Mouse (Mus musculus) hematopoietic stem cell, adult 5-6 weeks (primary cell): ENCODE results near the gene Lpin2. TPM values are rescaled to one million over a fixed set of nuclear protein-coding genes. Genes with fewer than 3 reads are reported as not detected.

Source experiments
- ATAC-seq, 2 experiments: fragments of 125-278 bp in 1 of 2; replicated peaks in 1 of 2; 2 replicates each; pipeline ENCODE4 v1.8.0; 2016 to 2017; ENCODE audit warnings: inconsistent platforms in 2 of 2, mild to moderate bottlenecking in 2 of 2, moderate number of reproducible peaks in 2 of 2, low read depth in 1 of 2, moderate TSS enrichment in 1 of 2; ENCODE audit not compliant: low FRiP score in 2 of 2, poor library complexity in 2 of 2, severe bottlenecking in 2 of 2, insufficient read depth in 1 of 2, low TSS enrichment in 1 of 2
- total RNA-seq: library from RNA; stranded (forward); fragments of 172-1452, 232-1000 nt; gene quantifications from 2 replicates; pipeline ENCODE4 v1.2.3, GENCODE M21; 2017

Gene Lpin2
- total RNA-seq, 1 experiment from 2014 or later: 54.8 TPM

DNA sequence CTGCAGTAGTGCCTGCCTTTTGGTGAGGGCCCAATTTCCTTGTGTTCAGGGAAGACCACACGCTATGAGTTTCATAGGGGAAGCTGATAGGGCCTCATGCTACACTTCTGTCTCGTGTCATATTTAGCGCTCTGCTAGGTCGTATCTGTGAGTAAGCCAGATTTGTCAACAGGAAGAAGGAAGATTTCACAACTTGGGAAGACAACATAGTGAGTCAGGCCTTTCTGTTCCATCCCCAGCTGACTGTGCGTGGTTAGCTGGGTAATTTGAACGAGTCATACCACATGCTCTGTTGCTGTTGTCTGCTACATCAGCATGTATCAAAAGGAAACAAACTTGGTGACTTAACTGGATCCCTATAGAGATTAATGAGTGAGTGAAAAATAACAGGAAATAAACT, 17.4 kb upstream of the Lpin2 start:
- ATAC-seq: peak; percentile 53 to 86; a peak in 2 of 4 replicates

DNA sequence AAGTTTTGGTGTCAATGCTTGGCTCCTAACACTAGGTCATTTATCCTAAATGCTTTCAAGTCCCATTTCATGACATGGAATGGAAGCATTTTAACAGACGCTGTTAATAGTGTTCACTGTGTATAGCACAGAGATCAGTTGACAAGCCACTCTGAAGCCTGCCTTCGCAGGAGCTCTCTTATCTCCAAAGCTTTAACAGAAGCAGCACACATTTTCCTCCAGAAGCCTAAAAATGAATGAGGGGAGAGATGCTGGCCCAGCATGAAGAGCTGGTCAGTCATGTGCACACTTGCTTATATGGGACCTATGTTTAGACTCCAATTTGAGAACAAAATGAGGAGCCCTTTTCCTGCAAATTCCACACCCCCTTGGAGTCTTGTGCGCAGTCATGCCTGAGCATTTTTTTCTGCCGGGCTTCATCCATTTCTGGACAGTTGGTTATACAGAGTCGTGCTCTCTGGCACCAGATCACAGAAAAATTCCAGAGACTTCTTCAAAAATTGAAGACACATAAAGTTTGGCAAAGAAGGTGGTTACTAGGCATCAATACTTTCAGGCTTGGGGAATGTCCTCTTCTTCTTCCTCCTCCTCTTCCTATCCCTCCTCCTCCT, 14.1 kb upstream of the Lpin2 start:
- ATAC-seq: no peak

DNA sequence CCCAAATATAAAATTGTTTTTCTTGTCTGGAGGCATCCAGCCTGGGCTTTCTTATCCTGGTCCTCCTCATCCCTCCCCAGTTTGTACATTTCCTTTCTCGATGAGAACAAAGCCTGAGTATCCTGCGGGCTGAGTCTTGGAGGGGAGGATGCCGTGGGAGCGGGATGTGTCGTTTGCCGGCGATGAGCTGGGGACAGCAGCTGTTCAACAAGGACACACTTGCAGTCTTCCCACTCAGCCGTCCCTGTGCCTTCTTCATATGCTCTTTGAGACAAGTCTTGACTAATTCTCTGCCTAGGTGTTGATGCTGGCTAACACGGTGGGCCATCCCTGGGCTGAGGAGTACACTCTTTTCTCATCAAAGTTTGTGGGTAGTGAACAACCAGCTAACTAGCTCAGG, 13.5 kb upstream of the Lpin2 start:
- ATAC-seq: no peak

DNA sequence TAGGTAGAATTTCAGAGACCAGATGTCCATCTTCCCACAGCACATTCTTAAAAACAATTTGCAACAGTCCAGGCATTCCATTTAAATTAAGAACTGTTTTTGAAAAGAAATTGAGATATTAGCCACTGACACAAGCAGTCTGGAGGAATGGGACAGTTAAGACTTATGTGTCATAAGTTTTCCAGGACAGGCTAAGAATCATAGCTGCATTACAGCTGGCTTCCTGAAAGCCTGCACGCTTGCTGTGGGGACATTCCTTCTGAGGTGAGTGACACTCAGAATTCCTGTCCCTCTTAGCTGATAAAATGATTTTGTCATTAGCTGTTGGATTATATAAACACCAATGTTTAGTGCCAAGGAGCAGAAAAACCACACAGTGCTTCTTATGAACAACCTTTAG, 12.7 kb upstream of the Lpin2 start:
- no peak for ATAC-seq

- ATAC-seq: no peak
These were observed 11.2 kb upstream of the Lpin2 start for GRCm38 (mm10) chr17:71171161-71171560.

- no peak for ATAC-seq
These were observed 5.0 kb upstream of the Lpin2 start for GRCm38 (mm10) chr17:71177336-71177735.

DNA sequence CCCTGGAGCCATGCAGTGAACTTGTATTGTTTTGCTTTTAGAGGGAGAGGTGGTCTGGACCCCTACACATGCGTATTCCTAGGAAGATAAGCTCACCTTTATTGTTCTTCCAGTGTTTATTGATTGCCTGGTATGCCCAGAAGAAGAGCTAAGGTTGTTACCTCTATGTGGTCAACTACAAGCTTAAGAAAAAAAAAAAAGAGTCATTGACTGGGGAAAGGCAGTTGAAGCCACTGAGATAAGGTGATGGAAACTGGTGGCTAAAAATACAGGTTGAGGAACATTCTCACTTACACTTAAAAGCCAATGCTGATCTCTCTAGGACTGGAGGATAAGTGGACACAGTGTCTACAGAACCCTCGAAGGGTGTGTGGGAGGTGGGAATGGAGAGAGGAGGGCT, 4.4 kb upstream of the Lpin2 start:
- no peak for ATAC-seq

- ATAC-seq: peak; percentile 46 to 52
These were observed 3.7 kb upstream of the Lpin2 start for GRCm38 (mm10) chr17:71178530-71179181.

GRCm38 (mm10) chr17:71179551-71180309, 2.6 kb upstream of the Lpin2 start:
- ATAC-seq: no peak

GRCm38 (mm10) chr17:71180601-71181000, 1.8 kb upstream of the Lpin2 start:
- no peak for ATAC-seq

DNA sequence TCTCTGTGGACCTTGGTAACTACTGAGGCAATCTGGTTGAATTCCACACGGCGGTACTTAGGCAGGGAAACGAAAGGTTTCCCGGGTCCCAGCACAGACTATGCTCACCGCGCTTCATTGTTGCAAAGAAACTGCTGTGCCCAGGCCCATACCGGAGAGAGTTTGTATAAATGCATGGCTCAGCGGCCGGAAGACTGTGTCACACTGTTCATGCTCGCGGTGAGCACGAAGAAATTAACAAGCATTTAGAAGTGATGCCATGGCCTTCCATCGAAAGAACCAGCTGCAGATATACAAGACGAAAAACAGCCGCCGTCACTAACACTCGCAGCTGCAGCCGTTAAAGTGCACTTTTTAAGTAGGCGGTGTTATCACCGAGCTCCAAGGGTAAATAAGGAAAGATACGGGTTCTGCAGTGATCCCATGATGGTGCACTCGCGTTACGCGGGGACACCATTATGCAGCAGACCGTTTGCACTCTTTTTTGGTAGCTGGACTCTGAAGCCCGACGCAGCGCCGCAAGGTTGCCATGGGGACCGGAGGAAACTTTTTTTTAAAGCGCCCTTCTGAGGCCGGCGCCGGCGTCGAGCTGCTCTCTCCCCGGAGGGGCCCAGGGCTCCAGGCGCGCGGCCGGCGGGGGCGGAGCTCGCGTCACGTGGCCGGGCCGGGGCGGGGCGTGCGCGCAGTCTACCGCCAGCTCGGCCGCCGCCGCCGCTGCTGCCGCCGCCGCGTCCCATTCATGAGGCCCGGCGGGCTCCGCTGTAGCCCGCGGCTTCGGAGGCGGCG, 704 bp downstream of the Lpin2 start:
- ATAC-seq: peak; percentile 38 to 46

- no peak for ATAC-seq
These were observed 1.4 kb downstream of the Lpin2 start for GRCm38 (mm10) chr17:71183657-71184261.

- ATAC-seq: peak; percentile 66 to 69
These were observed 2.2 kb downstream of the Lpin2 start for GRCm38 (mm10) chr17:71184356-71185111.

DNA sequence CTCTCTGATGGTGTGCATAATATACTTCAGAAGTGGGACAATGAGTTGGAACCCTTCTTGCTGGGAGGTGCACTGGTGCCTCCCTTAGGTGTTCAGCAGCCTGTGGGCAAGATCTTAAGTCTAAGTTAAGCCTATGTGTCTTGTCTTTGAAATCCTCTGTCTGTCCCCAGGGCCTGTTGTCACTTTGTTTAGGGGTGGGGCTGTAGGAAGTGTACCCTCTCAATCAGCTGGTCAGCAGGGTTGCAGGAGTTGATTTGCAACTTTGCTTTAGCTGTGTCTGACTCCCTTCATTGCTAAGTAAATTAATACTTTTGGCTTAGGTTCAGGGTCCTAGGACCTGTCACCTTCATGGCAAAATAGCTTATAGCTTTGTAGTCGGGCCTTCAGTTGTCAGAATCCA, 3.0 kb downstream of the Lpin2 start:
- ATAC-seq: no peak

DNA sequence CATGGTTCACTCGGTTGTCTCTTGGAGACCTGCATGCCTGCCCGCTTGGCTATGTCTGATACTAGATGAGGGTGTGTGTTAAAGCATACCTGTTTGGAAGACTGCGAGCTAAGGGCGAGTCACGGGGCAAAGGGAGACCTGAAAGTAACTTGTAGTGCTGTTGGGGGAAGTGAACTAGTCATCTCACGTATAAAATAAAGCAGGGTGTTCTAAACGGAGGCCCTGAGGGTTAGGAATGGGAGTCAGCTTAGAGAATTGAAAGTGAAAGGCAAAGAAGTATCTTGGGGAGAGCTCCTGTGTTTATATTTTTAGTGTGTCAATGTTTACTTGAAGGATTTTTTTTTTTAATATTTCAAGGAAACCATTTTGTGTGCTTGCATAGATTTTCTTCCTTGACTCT, 8.2 kb downstream of the Lpin2 start:
- ATAC-seq: peak; percentile 24 to 28; a peak in 2 of 4 replicates

DNA sequence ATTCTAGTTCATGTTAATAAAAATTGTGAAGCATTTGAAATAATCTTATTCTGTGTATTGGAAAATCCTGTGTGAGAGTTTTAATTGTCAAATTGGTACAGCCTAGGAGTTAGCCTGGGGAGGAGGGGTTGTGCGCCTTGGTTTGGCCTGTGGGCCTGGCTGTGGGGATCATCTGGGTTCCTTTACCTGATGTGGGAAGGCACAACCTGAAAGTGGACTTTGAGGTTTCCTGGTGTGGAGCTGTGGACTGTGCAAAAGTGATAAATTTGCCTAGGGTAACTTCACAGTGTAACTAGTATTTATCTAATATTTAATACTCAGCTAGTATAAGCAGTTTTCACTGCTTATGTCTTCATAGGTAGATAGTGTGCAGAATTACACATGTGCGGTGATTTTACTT, 8.7 kb downstream of the Lpin2 start:
- ATAC-seq: no peak
